Mouse (Mus musculus) hindbrain, embryonic 15.5 days (tissue): ENCODE data around the gene Mapk8. TPM values are rescaled to one million over a fixed set of nuclear protein-coding genes. Genes with fewer than 3 reads are reported as not detected.

Experiments
- ATAC-seq: fragments of 200-750 bp; cut with Nextera tagmentation; 2 replicates; pipeline ENCODE4 v1.8.0; 2017; ENCODE audit warnings: low read depth, moderate number of reproducible peaks, moderate TSS enrichment; ENCODE audit not compliant: low FRiP score
- H3K27ac ChIP-seq: fragments of 300-500 bp; sonication (generic); replicated peaks from 2 replicates; pipeline ENCODE4 v1.5.1; 2015; ENCODE audit warnings: mild to moderate bottlenecking, inconsistent platforms
- H3K27me3 ChIP-seq: fragments of 300-500 bp; sonication (generic); 2 replicates; pipeline ENCODE4 v1.6.1; 2015; ENCODE audit warnings: control low read depth, inconsistent platforms
- H3K36me3 ChIP-seq: fragments of 300-500 bp; sonication (generic); 2 replicates; pipeline ENCODE4 v1.6.1; 2015; ENCODE audit warnings: control low read depth, inconsistent platforms
- H3K4me1 ChIP-seq: fragments of 300-500 bp; sonication (generic); replicated peaks from 2 replicates; pipeline ENCODE4 v1.6.1; 2015; ENCODE audit warnings: control low read depth, inconsistent platforms
- H3K4me2 ChIP-seq: fragments of 300-500 bp; sonication (generic); 2 replicates; pipeline ENCODE4 v1.6.1; 2015; ENCODE audit warnings: moderate library complexity, mild to moderate bottlenecking, inconsistent platforms
- H3K4me3 ChIP-seq: fragments of 300-500 bp; sonication (generic); 2 replicates; pipeline ENCODE4 v1.5.1; 2015; ENCODE audit warnings: mild to moderate bottlenecking, inconsistent platforms
- H3K9ac ChIP-seq: fragments of 300-500 bp; sonication (generic); 2 replicates; pipeline ENCODE4 v1.6.1; 2015; ENCODE audit warnings: inconsistent platforms
- H3K9me3 ChIP-seq: fragments of 300-500 bp; sonication (generic); 2 replicates; pipeline ENCODE4 v1.6.1; 2016; ENCODE audit warnings: control low read depth, inconsistent platforms
- WGBS: fragments of 180-500 bp; shearing (Covaris S2); methylation state at CpG from one replicate; pipeline ENCODE4 v1.1.7; 2015; 5-methylcytosine and 5-hydroxymethylcytosine counted together
- polyA plus RNA-seq: library from polyadenylated mRNA; unstranded; fragments of >200 nt; fragmentation: Nextera tagmentation; extraction: Ambion mirVana; gene quantifications from 2 replicates; pipeline ENCODE4 v1.2.1, GENCODE M21; 2015

The Mapk8 gene
- polyA plus RNA-seq: 30.6 and 33.0 TPM in 2 replicates

DNA sequence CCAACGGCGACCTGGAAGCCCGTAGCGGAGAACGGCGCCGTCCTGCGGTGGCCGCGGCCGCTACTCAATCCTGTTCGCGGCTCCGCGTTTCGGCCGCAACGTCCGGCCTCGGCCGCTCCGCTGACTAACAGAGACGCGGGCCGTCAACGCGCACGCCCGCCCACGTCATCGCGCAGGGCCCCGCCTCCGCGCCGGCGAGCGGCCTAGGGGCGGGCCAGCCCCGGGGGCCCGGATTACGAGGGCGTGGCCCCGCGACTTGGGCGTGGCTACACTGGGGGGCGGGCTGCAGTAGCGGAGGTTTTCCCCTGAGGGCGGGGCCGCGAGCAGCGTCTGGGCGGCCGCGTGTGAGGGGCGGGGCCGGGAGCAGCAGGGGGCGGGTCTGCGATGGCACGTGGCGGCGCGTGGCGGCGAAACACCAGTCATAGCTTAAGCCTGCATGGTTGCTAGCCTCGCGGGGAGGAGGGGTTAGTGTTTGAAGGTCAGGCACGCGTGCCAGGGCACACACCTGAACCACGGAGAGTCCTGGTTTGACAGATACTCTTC lies at the start of gene Mapk8:
TSS of gene Mapk8 (minus strand) at position 132 of the 543 bp plus-strand sequence.
- Histone ChIP-seq H3K27me3 (0 out of 2 replicates have a peak, but pooled peaks cover 5% of the 10 kb centered on the region), H3K4me3 (peak within 1 kb of the TSS; percentile 97)

DNA sequence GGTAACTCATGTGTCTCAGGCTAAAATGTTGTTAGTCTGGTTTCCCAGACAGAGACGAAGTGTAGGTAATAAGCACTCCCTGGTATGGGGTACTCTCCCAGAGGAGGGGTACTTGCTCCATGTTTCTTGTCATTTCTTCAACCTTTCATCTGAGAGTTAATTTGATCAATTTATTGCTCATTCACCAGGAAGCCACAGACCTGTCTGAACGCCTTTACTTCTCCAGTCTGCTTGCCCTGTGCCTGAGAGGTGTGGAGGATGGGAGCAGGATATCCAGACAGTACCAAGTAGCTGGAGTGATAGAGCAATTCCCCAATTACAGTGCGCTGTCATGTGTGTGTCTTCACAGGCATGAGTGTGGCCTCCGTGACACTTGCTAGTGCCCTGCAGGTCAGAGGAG lies 48.3 kb upstream of the Mapk8 start:
- no peak overlapping the region for H3K4me3 ChIP-seq
- ATAC-seq: no peak
- no peaks in the 10 kb centered on the region for H3K9me3 ChIP-seq
- no peaks in the 10 kb centered on the region for H3K4me1 ChIP-seq
- WGBS: 68% methylated on average over 4 of the region's 4 CpGs
- H3K27me3 ChIP-seq: no peaks in the 10 kb centered on the region
- no peaks in the 10 kb centered on the region for H3K36me3 ChIP-seq
- H3K4me2 ChIP-seq: no peak overlapping the region
- H3K9ac ChIP-seq: no peak overlapping the region
- no peak overlapping the region for H3K27ac ChIP-seq

More for the DNA sequence above, at the start of gene Mapk8:
- WGBS: under 1% methylated on average over 68 of the region's 70 CpGs
- Histone ChIP-seq H3K9me3 (no peaks in the 10 kb centered on the region), H3K36me3 (no peaks in the 10 kb centered on the region), H3K27ac (peak within 1 kb of the TSS; percentile 94), H3K4me2 (peak within 1 kb of the TSS; percentile 68), H3K4me1 (peaks cover 23% of the 10 kb centered on the region), H3K9ac (peak within 1 kb of the TSS; percentile 94)
- ATAC-seq: peak; percentile 98

GRCm38 (mm10) chr14:33487805-33488550 lies 41.0 kb upstream of the Mapk8 start:
- Histone ChIP-seq H3K4me1 (peaks cover 3% of the 10 kb centered on the region; the same call in 1 of the 2 replicates), H3K4me2 (no peak overlapping the region), H3K4me3 (no peak overlapping the region), H3K27ac (peak overlapping the region; percentile 21; the same call in 1 of the 2 replicates), H3K27me3 (no peaks in the 10 kb centered on the region), H3K9ac (no peak overlapping the region), H3K36me3 (no peaks in the 10 kb centered on the region), H3K9me3 (no peaks in the 10 kb centered on the region)
- WGBS: 61% methylated on average over 15 of the region's 15 CpGs
- peak; percentile 44; the same call in 1 of the 2 replicates for ATAC-seq

- Histone ChIP-seq H3K27me3 (no peaks in the 10 kb centered on the region), H3K9me3 (no peaks in the 10 kb centered on the region), H3K36me3 (no peaks in the 10 kb centered on the region), H3K4me2 (no peak overlapping the region), H3K27ac (no peak overlapping the region), H3K4me3 (no peak overlapping the region), H3K9ac (no peak overlapping the region), H3K4me1 (no peaks in the 10 kb centered on the region)
- ATAC-seq: no peak
- WGBS: 75% methylated on average over 3 of the region's 3 CpGs
Measured at GRCm38 (mm10) chr14:33481991-33482390, 35.0 kb upstream of the Mapk8 start.

- Histone ChIP-seq H3K4me3 (no peak overlapping the region), H3K4me2 (no peak overlapping the region), H3K4me1 (peaks cover 3% of the 10 kb centered on the region; the same call in 1 of the 2 replicates), H3K9me3 (no peaks in the 10 kb centered on the region), H3K36me3 (no peaks in the 10 kb centered on the region), H3K27me3 (no peaks in the 10 kb centered on the region), H3K9ac (no peak overlapping the region), H3K27ac (no peak overlapping the region)
- ATAC-seq: no peak
- WGBS: 17% methylated on average over 3 of the region's 3 CpGs
Measured at GRCm38 (mm10) chr14:33476094-33476760, 29.3 kb upstream of the Mapk8 start.

DNA sequence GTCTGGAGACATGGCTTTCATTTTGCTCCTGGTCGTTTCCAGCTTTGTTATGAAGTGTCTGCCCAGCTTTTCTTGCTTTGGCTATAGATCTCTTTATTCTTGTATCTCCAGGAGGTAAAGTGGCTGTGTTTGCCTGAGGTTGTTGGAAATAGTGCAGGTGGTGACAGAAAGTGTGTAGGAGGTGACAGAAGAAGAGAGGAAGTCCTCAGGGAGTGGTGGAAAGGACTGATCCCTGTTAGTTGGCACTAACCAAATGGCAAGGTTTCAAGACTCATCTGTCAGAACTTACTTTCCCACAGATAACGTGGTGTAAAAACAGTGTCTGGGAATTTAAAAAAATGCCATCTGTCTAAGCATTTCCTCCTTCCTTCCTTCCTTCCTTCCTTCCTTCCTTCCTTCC lies 27.5 kb upstream of the Mapk8 start:
- WGBS: 62% methylated on average over 2 of the region's 2 CpGs
- H3K27ac ChIP-seq: no peak overlapping the region
- ATAC-seq: no peak
- no peaks in the 10 kb centered on the region for H3K27me3 ChIP-seq
- H3K4me3 ChIP-seq: no peak overlapping the region
- peaks cover 3% of the 10 kb centered on the region; the same call in 1 of the 2 replicates for H3K4me1 ChIP-seq
- H3K9me3 ChIP-seq: no peaks in the 10 kb centered on the region
- no peak overlapping the region for H3K9ac ChIP-seq
- no peaks in the 10 kb centered on the region for H3K36me3 ChIP-seq
- no peak overlapping the region for H3K4me2 ChIP-seq

- Histone ChIP-seq H3K4me1 (peaks cover under 1% of the 10 kb centered on the region; the same call in 1 of the 2 replicates), H3K4me3 (no peak within 1 kb of the TSS), H3K36me3 (no peaks in the 10 kb centered on the region), H3K27me3 (no peaks in the 10 kb centered on the region), H3K4me2 (no peak within 1 kb of the TSS), H3K27ac (no peak within 1 kb of the TSS), H3K9me3 (no peaks in the 10 kb centered on the region), H3K9ac (no peak within 1 kb of the TSS)
- 39% methylated on average over 3 of the region's 3 CpGs for WGBS
- ATAC-seq: no peak
Measured at GRCm38 (mm10) chr14:33471331-33471730, 24.4 kb upstream of the Mapk8 start, which contains the start of gene Frmpd2. Gene Frmpd2, plus strand, starts transcription at chr14:33471696.

DNA sequence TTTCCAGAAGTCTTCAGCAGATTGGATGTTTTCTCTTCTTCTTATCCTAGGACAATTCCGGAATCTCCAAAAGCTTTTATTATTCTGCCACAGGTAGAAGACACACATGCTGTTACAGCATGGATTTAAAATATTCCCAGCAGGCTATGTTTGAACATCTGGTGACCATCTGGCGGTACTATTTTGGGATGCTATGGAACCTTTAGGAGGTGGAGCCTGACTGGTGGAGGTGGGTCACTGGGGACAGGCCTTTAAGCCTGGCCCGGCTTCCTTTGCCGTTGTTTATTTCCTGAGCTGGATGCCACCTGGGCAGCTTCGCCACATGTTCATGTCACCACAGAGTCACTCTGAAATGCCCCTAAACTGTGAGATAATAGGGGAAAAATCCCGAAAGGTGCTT lies 20.8 kb upstream of the Mapk8 start:
- Histone ChIP-seq H3K9ac (no peak overlapping the region), H3K9me3 (no peaks in the 10 kb centered on the region), H3K27ac (no peak overlapping the region), H3K4me3 (no peak overlapping the region), H3K27me3 (no peaks in the 10 kb centered on the region), H3K4me1 (no peaks in the 10 kb centered on the region), H3K36me3 (no peaks in the 10 kb centered on the region), H3K4me2 (no peak overlapping the region)
- WGBS: 68% methylated on average over 6 of the region's 6 CpGs
- ATAC-seq: no peak

DNA sequence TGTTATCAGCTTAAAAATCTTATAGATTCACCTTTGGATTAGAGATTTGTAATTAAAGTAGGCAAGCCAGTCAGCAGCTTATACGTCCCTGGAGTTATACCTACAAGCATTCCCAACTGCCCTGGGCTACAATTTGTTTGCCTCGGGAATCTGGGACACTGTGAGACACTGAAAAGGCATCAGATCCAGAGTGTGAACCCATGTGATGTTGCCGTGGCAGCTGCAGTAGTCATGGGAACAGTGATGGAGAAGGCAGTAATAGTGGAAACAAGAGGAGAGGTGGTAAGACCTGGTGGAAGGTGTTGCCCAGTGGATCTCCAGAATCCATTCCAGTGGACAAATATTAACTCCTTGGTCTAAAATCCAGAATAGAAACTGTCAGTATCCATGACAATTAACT lies 16.7 kb upstream of the Mapk8 start:
- no peak overlapping the region for H3K9ac ChIP-seq
- 62% methylated on average over 3 of the region's 3 CpGs for WGBS
- no peak for ATAC-seq
- H3K36me3 ChIP-seq: no peaks in the 10 kb centered on the region
- no peaks in the 10 kb centered on the region for H3K27me3 ChIP-seq
- no peak overlapping the region for H3K4me3 ChIP-seq
- H3K27ac ChIP-seq: no peak overlapping the region
- H3K4me2 ChIP-seq: no peak overlapping the region
- H3K4me1 ChIP-seq: no peaks in the 10 kb centered on the region
- H3K9me3 ChIP-seq: no peaks in the 10 kb centered on the region

- ATAC-seq: no peak
- H3K9me3 ChIP-seq: no peaks in the 10 kb centered on the region
- H3K9ac ChIP-seq: no peak overlapping the region
- H3K4me2 ChIP-seq: no peak overlapping the region
- 0 out of 2 replicates have a peak, but pooled peaks cover 5% of the 10 kb centered on the region for H3K27me3 ChIP-seq
- no peak overlapping the region for H3K4me3 ChIP-seq
- no peaks in the 10 kb centered on the region for H3K36me3 ChIP-seq
- no peak overlapping the region for H3K27ac ChIP-seq
- peaks cover 8% of the 10 kb centered on the region for H3K4me1 ChIP-seq
Measured at GRCm38 (mm10) chr14:33450331-33450730, 3.4 kb upstream of the Mapk8 start.

- H3K27me3 ChIP-seq: 0 out of 2 replicates have a peak, but pooled peaks cover 5% of the 10 kb centered on the region
- no peak overlapping the region for H3K4me3 ChIP-seq
- WGBS: 85% methylated on average over 2 of the region's 2 CpGs
- H3K9ac ChIP-seq: no peak overlapping the region
- no peak overlapping the region for H3K27ac ChIP-seq
- no peaks in the 10 kb centered on the region for H3K36me3 ChIP-seq
- H3K9me3 ChIP-seq: no peaks in the 10 kb centered on the region
- no peak overlapping the region for H3K4me2 ChIP-seq
- H3K4me1 ChIP-seq: peaks cover 12% of the 10 kb centered on the region
- ATAC-seq: no peak
Measured at GRCm38 (mm10) chr14:33449296-33449840, 2.4 kb upstream of the Mapk8 start.

GRCm38 (mm10) chr14:33448276-33448675 lies 1.3 kb upstream of the Mapk8 start:
- Histone ChIP-seq H3K9me3 (no peaks in the 10 kb centered on the region), H3K36me3 (no peaks in the 10 kb centered on the region), H3K4me1 (peaks cover 20% of the 10 kb centered on the region), H3K9ac (no peak overlapping the region), H3K27me3 (0 out of 2 replicates have a peak, but pooled peaks cover 5% of the 10 kb centered on the region), H3K4me2 (no peak overlapping the region), H3K27ac (no peak overlapping the region), H3K4me3 (no peak overlapping the region)
- no peak for ATAC-seq
- WGBS: 87% methylated on average over 4 of the region's 4 CpGs
